Mouse (Mus musculus) G1E (cell line): Measurements from ENCODE around the gene 5730455P16Rik. TPM values are rescaled to one million over a fixed set of nuclear protein-coding genes. Genes with fewer than 3 reads are reported as not detected.

Source experiments
- ATAC-seq: 2 replicates; pipeline ENCODE4 v1.8.0; 2016; ENCODE audit warnings: mild to moderate bottlenecking; ENCODE audit not compliant: insufficient number of reproducible peaks, poor library complexity, low FRiP score, severe bottlenecking; ENCODE audit errors: extremely low read depth
- DNase-seq: peaks from one replicate; pipeline ENCODE4 v3.0.0; 2012; ENCODE audit warnings: low spot score
- H3K27me3 ChIP-seq: 2 replicates; pipeline ENCODE4 v1.6.1; 2012; ENCODE audit warnings: mild to moderate bottlenecking, low read length, inconsistent platforms; ENCODE audit not compliant: insufficient read depth
- H3K36me3 ChIP-seq: replicated peaks from 2 replicates; pipeline ENCODE3; 2012; ENCODE audit warnings: mild to moderate bottlenecking, inconsistent platforms
- H3K4me1 ChIP-seq: 2 replicates; pipeline ENCODE4 v1.6.1; 2012; ENCODE audit warnings: low read depth, low read length, inconsistent platforms, mixed read lengths; ENCODE audit not compliant: insufficient read depth
- H3K4me3 ChIP-seq: 2 replicates; pipeline ENCODE4 v1.5.1; 2012; ENCODE audit warnings: low read depth, mild to moderate bottlenecking, inconsistent platforms, low read length, moderate library complexity, mixed read lengths
- H3K9me3 ChIP-seq: replicated peaks from 2 replicates; pipeline ENCODE4 v1.6.1; 2012; ENCODE audit warnings: inconsistent platforms
- CTCF ChIP-seq: IDR thresholded peaks from 2 replicates; pipeline ENCODE4 v1.5.1; 2012; ENCODE audit warnings: low read depth, low read length, inconsistent platforms, mixed read lengths
- GATA1 ChIP-seq: IDR thresholded peaks from 2 replicates; pipeline ENCODE4 v1.6.1; 2012; ENCODE audit warnings: borderline replicate concordance, low read length, inconsistent platforms, mixed read lengths
- GATA2 ChIP-seq: IDR thresholded peaks from 2 replicates; pipeline ENCODE4 v1.6.1; 2012; ENCODE audit warnings: low read depth, low read length, inconsistent platforms, borderline replicate concordance
- POLR2AphosphoS5 ChIP-seq: IDR thresholded peaks from 2 replicates; pipeline ENCODE4 v1.6.1; 2012; ENCODE audit warnings: low read depth, low read length, inconsistent platforms; ENCODE audit not compliant: insufficient replicate concordance
- TAL1 ChIP-seq: conservative IDR thresholded peaks from 2 replicates; pipeline ENCODE4 v1.6.1; 2012; ENCODE audit warnings: low read depth, low read length, inconsistent platforms, mixed read lengths
- polyA plus RNA-seq: library from polyadenylated mRNA; stranded (reverse); fragments of >175 nt; gene quantifications from 2 replicates; pipeline ENCODE4 v1.2.3, GENCODE M21; 2012
- total RNA-seq, 2 experiments: library from RNA; stranded (forward) in 1 of 2; stranded (reverse) in 1 of 2; fragments of 200-1000 nt in 1 of 2; fragments of >200 nt in 1 of 2; fragmentation: Nextera tagmentation in 1 of 2; gene quantifications; 2 replicates each; pipeline ENCODE4 v1.2.3; 2014 to 2017

5730455P16Rik gene
- total and polyA plus RNA-seq, 3 experiments: 3.5 to 14.4 (median 13.9) TPM

DNA sequence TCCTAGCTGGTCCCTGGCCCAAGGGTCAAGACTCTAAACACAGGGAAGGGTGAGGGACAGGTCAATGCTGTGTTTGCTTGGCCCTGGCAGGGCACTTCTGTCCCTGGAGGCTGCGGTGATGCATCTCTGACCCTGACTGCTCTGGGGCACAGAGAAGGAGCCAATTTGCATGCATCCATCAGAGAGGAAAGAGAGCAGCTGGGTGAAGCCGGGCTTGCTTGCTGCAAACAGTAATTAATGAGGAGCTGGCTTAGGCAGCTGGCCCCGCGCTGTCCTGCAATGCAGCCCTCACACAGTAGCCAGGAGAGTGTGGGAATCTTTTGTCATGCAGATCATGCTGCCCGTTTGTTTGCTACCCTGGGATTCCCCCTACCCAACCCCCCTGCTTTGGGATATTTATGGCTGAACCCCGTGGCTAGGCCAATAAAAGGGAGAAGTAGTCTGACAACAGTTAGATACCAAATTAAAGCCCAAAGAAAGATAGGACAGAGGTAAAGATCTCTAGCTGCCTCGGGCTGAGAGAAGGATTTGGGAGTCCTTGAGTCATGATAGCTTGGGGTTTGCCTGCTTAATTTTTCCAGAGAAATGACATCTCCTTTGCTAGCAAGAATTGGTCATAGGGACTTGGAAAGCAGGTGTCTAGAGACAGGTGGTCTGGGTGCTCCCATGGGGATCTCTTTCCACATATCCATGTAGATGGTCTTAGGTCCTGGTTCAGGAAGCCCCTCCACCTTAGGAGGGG, 42.1 kb downstream of the 5730455P16Rik start:
- H3K9me3 ChIP-seq: no peaks in the 10 kb centered on the region
- no peak overlapping the region for H3K4me3 ChIP-seq
- no peak for DNase-seq
- TF ChIP-seq GATA2: no peak
- no peak for TF ChIP-seq TAL1
- no peak for TF ChIP-seq GATA1
- TF ChIP-seq POLR2AphosphoS5: no peak
- no peak for TF ChIP-seq CTCF
- H3K36me3 ChIP-seq: no peaks in the 10 kb centered on the region
- H3K27me3 ChIP-seq: peaks cover 23% of the 10 kb centered on the region
- H3K4me1 ChIP-seq: peaks cover 3% of the 10 kb centered on the region; the same call in 1 of the 2 replicates
- ATAC-seq: no peak

DNA sequence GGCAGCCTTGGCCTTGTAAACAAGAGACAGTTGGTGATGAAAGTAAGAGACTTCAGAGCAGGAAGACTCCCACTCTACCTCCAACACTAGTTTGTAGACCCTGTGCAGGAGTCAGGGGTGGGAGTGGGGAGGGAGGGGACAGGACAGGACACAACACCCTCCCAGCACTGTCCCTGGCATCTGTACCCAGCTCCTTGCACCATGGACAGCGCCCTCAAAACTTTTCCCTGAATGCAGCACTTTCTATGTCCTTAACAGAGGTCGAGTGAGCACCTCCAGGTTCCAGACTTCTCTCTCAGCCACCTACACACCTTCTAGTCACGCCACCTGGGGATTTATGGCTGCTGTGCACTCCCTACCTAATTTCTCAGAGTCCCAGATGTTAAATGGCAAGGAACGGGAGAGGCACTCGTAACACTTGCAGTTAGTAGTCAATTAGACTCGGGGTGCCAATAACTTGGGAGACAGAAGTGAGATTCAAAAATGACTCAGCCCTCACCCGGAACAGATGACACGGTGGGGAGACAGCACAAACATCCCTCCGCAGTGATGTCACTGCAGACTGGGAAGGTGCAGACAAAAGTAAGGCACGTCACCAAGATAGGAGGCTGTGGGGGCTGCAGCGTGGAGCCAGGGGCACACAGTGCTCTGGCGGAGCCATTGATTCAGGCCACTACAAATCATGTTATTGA, 45.0 kb downstream of the 5730455P16Rik start:
- H3K27me3 ChIP-seq: peaks cover 23% of the 10 kb centered on the region
- no peaks in the 10 kb centered on the region for H3K9me3 ChIP-seq
- TF ChIP-seq TAL1 (no peak), GATA2 (no peak), POLR2AphosphoS5 (no peak), GATA1 (no peak), CTCF (no peak)
- H3K4me1 ChIP-seq: no peaks in the 10 kb centered on the region
- ATAC-seq (no peak), DNase-seq (no peak)
- no peaks in the 10 kb centered on the region for H3K36me3 ChIP-seq
- H3K4me3 ChIP-seq: no peak overlapping the region

DNA sequence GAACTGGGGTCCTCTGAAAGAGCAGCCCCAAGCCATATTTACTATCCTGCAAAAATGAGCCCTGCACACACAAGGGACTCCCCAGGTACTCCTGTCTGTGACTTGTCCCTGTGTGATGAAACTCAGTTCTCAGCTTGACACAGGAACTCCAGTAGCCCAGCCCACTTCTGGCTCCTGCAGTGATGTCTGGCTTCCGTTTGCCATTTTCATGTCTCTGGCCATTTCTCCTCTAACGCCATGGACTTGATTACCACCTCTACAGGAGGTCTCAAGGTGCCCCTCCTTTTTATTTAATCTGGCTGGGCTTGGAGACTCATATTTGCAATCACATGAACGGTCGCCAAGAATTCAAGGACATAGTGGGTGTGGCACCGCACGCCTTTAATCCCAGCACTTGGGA, 53.2 kb downstream of the 5730455P16Rik start:
- no peak for DNase-seq
- ATAC-seq: no peak
- no peak overlapping the region for H3K4me3 ChIP-seq
- H3K9me3 ChIP-seq: no peaks in the 10 kb centered on the region
- no peak for TF ChIP-seq CTCF
- no peak for TF ChIP-seq POLR2AphosphoS5
- TF ChIP-seq TAL1: no peak
- no peak for TF ChIP-seq GATA2
- TF ChIP-seq GATA1: no peak
- H3K4me1 ChIP-seq: no peaks in the 10 kb centered on the region
- peaks cover 12% of the 10 kb centered on the region for H3K27me3 ChIP-seq
- H3K36me3 ChIP-seq: no peaks in the 10 kb centered on the region

DNA sequence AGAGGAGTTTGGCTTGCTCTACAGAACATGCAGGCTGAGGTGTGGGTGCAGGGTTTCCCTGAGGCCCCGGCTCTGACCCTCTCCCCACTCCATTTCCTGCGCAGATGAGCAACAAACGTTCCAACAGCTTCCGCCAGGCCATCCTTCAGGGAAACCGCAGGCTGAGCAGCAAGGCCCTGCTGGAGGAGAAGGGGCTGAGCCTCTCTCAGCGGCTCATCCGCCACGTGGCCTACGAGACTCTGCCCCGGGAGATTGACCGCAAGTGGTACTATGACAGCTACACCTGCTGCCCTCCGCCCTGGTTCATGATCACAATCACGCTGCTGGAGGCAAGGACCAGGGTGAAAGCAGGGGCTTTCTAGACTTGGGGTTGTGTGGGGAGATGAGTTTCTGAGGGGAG, 54.6 kb downstream of the 5730455P16Rik start:
- DNase-seq (no peak), ATAC-seq (no peak)
- no peak for TF ChIP-seq CTCF
- TF ChIP-seq POLR2AphosphoS5: no peak
- TF ChIP-seq GATA2: no peak
- TF ChIP-seq GATA1: no peak
- no peak for TF ChIP-seq TAL1
- peaks cover 10% of the 10 kb centered on the region for H3K27me3 ChIP-seq
- H3K9me3 ChIP-seq: no peaks in the 10 kb centered on the region
- no peaks in the 10 kb centered on the region for H3K36me3 ChIP-seq
- no peak overlapping the region for H3K4me3 ChIP-seq
- no peaks in the 10 kb centered on the region for H3K4me1 ChIP-seq

DNA sequence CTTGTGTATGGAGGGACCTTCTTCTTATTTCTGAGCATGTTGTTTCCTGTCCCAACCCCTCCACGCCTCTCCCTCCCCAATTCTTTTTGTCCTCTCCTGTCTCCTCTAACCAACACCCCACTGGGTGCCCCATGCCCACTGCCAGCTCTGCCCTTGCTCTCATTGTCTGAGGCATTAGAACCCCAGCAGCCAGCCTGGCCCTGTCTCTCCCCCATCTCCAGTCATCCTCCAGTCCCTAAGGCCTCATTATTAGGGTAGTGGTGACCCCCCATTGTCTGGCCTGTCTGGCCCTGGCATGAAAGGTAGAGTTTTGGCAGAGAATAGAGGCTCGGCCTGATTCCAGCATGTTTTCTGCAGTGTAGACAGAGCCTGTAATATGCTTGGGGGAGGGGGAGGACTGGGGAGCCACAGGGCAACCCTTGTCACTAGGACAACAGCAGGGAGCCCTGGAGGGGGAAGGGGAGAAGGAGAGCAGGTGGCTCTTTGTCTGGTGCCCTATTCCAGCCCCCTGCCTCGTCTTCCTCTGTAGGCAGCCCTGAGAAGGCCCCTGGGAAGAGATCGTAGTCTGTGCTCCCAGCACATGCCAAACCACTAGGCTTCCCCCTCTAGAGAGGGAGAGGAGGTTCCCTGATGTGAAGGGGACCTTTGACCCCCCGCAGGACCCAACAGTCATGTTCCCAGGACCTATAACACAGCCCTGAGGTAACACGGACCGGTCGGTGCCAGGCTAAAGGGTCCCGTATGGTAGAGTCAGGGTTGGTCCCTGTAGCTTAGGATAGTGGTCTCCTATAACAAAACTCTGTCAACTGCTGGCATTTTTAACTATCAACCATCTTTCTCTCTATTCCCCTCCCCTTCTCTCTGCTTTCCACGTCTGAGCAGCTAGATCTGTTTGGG, 61.8 kb downstream of the 5730455P16Rik start:
- Histone ChIP-seq H3K27me3 (peaks cover 17% of the 10 kb centered on the region), H3K36me3 (no peaks in the 10 kb centered on the region), H3K9me3 (no peaks in the 10 kb centered on the region), H3K4me1 (no peaks in the 10 kb centered on the region), H3K4me3 (no peak overlapping the region)
- no peak for DNase-seq
- TF ChIP-seq POLR2AphosphoS5 (no peak), GATA2 (no peak), TAL1 (no peak), CTCF (no peak), GATA1 (no peak)
- ATAC-seq: no peak

DNA sequence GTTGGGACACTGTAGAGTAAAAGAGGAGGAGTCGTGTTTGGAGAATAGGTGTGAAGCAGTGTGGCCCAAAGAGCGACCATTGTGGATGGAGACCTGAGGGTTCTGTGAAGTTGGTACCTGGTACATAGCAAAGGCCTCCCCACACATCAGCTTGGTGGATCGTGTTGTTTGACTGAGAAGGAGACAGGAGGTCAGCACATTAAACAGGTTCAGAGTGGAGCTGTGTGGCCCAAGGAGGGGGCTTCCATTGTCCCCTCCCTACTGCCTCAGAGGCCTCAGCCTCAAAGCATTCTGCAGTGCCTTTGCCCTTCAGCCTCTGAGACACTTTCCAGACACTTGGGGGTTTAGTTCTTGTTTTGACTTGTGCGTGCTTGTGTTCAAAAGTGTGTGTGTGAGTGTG, 63.9 kb downstream of the 5730455P16Rik start:
- Histone ChIP-seq H3K9me3 (no peaks in the 10 kb centered on the region), H3K27me3 (peaks cover 15% of the 10 kb centered on the region), H3K4me3 (no peak overlapping the region), H3K36me3 (no peaks in the 10 kb centered on the region), H3K4me1 (no peaks in the 10 kb centered on the region)
- TF ChIP-seq TAL1 (no peak), POLR2AphosphoS5 (no peak), CTCF (no peak), GATA2 (no peak), GATA1 (no peak)
- no peak for DNase-seq
- ATAC-seq: no peak
